Mouse (Mus musculus) intestine, embryonic 14.5 days (tissue): ENCODE measurements around the gene Ifitm10. TPM values are rescaled to one million over a fixed set of nuclear protein-coding genes. Genes with fewer than 3 reads are reported as not detected.
"Not testable (repeated sequence)": the region's sequence is repeated elsewhere in the genome, so short reads cannot be mapped to it uniquely, and the experiment has no call there.

Source experiments
- ATAC-seq: fragments of 200-750 bp; cut with Nextera tagmentation; replicated peaks from 2 replicates; pipeline ENCODE4 v1.8.0; 2017; ENCODE audit warnings: low read depth, moderate number of reproducible peaks, moderate TSS enrichment, moderate library complexity; ENCODE audit not compliant: low FRiP score, low TSS enrichment
- DNase-seq: peaks from one replicate; pipeline ENCODE4 v3.0.0-alpha.2; 2018; ENCODE audit warnings: low spot score
- H3K27ac ChIP-seq: fragments of 300-500 bp; sonication (generic); 2 replicates; pipeline ENCODE4 v1.5.1; 2014; ENCODE audit warnings: low read depth, mild to moderate bottlenecking, control low read depth
- H3K27me3 ChIP-seq: fragments of 300-500 bp; sonication (generic); replicated peaks from 2 replicates; pipeline ENCODE4 v1.6.1; 2014; ENCODE audit warnings: low read length, control low read depth; ENCODE audit not compliant: control insufficient read depth, insufficient read depth
- H3K36me3 ChIP-seq: fragments of 300-500 bp; sonication (generic); 2 replicates; pipeline ENCODE4 v1.6.1; 2014; ENCODE audit warnings: low read length, control low read depth; ENCODE audit not compliant: control insufficient read depth, insufficient read depth
- H3K4me1 ChIP-seq: fragments of 300-500 bp; sonication (generic); replicated peaks from 2 replicates; pipeline ENCODE4 v1.6.1; 2014; ENCODE audit warnings: low read length, control low read depth, mixed read lengths; ENCODE audit not compliant: control insufficient read depth, insufficient read depth
- H3K4me2 ChIP-seq: fragments of 300-500 bp; sonication (generic); 2 replicates; pipeline ENCODE4 v1.6.1; 2014; ENCODE audit warnings: low read length
- H3K4me3 ChIP-seq: fragments of 300-500 bp; sonication (generic); 2 replicates; pipeline ENCODE4 v1.5.1; 2014; ENCODE audit warnings: low read depth, low read length, control low read depth, mixed read lengths
- H3K9ac ChIP-seq: fragments of 300-500 bp; sonication (generic); 2 replicates; pipeline ENCODE4 v1.6.1; 2014; ENCODE audit warnings: mild to moderate bottlenecking, low read length
- H3K9me3 ChIP-seq: fragments of 300-500 bp; sonication (generic); 2 replicates; pipeline ENCODE4 v1.6.1; 2016; ENCODE audit warnings: low read length, control low read depth; ENCODE audit not compliant: control insufficient read depth
- WGBS: fragments of 180-500 bp; shearing (Covaris S2); extraction: QIAGEN DNeasy Blood & Tissue Kit; methylation state at CpG from one replicate; pipeline ENCODE4 v1.1.7; 2014; 5-methylcytosine and 5-hydroxymethylcytosine counted together
- polyA plus RNA-seq: library from polyadenylated mRNA; unstranded; fragments of >200 nt; fragmentation: Nextera tagmentation; extraction: Ambion mirVana; gene quantifications from 2 replicates; pipeline ENCODE4 v1.2.1, GENCODE M21; 2014

Ifitm10 gene
- polyA plus RNA-seq, 1 experiment from 2014 or later: 1.7 TPM

- not testable (repeated sequence) for H3K9ac ChIP-seq, ATAC-seq, H3K4me1 ChIP-seq, H3K4me2 ChIP-seq, H3K27me3 ChIP-seq, H3K27ac ChIP-seq, DNase-seq, H3K4me3 ChIP-seq, H3K9me3 ChIP-seq, H3K36me3 ChIP-seq
- 38% methylated on average over 9 of the region's 9 CpGs for WGBS
Observed at GRCm38 (mm10) chr7:142285910-142286612, 87.5 kb downstream of the Ifitm10 start.

GRCm38 (mm10) chr7:142285130-142285835, 88.3 kb downstream of the Ifitm10 start:
- Histone ChIP-seq H3K4me1 (0 out of 2 replicates have a peak, but pooled peaks cover 7% of the 10 kb centered on the region), H3K36me3 (no peaks in the 10 kb centered on the region), H3K4me2 (peak overlapping the region; percentile 93), H3K9ac (peak overlapping the region; percentile 82; the same call in 1 of the 2 replicates), H3K27ac (peak overlapping the region; percentile 94), H3K4me3 (peak overlapping the region; percentile 63), H3K9me3 (no peaks in the 10 kb centered on the region), H3K27me3 (no peaks in the 10 kb centered on the region)
- peak; percentile 66 for DNase-seq
- 16% methylated on average over 23 of the region's 23 CpGs for WGBS
- ATAC-seq: peak; percentile 56

- H3K27me3 ChIP-seq: no peaks in the 10 kb centered on the region
- H3K4me3 ChIP-seq: peak overlapping the region; percentile 63
- peak overlapping the region; percentile 94 for H3K27ac ChIP-seq
- H3K4me2 ChIP-seq: peak overlapping the region; percentile 93
- peak; percentile 73 for ATAC-seq
- peak overlapping the region; percentile 82 for H3K9ac ChIP-seq
- no peaks in the 10 kb centered on the region for H3K9me3 ChIP-seq
- DNase-seq: peak; percentile 99
- H3K36me3 ChIP-seq: no peaks in the 10 kb centered on the region
- 0 out of 2 replicates have a peak, but pooled peaks cover 7% of the 10 kb centered on the region for H3K4me1 ChIP-seq
- under 1% methylated on average over 19 of the region's 19 CpGs for WGBS
Observed at GRCm38 (mm10) chr7:142284615-142285080, 88.9 kb downstream of the Ifitm10 start.

GRCm38 (mm10) chr7:142284023-142284591, 89.4 kb downstream of the Ifitm10 start:
- no peaks in the 10 kb centered on the region for H3K27me3 ChIP-seq
- ATAC-seq (peak; percentile 79), DNase-seq (peak; percentile 89)
- H3K4me3 ChIP-seq: peak overlapping the region; percentile 63
- H3K9ac ChIP-seq: peak overlapping the region; percentile 82
- peak overlapping the region; percentile 94 for H3K27ac ChIP-seq
- 0 out of 2 replicates have a peak, but pooled peaks cover 7% of the 10 kb centered on the region for H3K4me1 ChIP-seq
- no peaks in the 10 kb centered on the region for H3K36me3 ChIP-seq
- under 1% methylated on average over 38 of the region's 38 CpGs for WGBS
- no peaks in the 10 kb centered on the region for H3K9me3 ChIP-seq
- peak overlapping the region; percentile 93 for H3K4me2 ChIP-seq

- peak overlapping the region; percentile 82; the same call in 1 of the 2 replicates for H3K9ac ChIP-seq
- 35% methylated on average over 2 of the region's 2 CpGs for WGBS
- not testable (repeated sequence) for H3K27ac ChIP-seq, H3K36me3 ChIP-seq, H3K9me3 ChIP-seq, DNase-seq, ATAC-seq, H3K27me3 ChIP-seq, H3K4me1 ChIP-seq
- peak overlapping the region; percentile 93 for H3K4me2 ChIP-seq
- H3K4me3 ChIP-seq: peak overlapping the region; percentile 63; the same call in 1 of the 2 replicates
Observed at GRCm38 (mm10) chr7:142282847-142283246, 90.7 kb downstream of the Ifitm10 start.

- H3K36me3 ChIP-seq, H3K27ac ChIP-seq, H3K4me2 ChIP-seq, H3K9me3 ChIP-seq, H3K27me3 ChIP-seq, DNase-seq, ATAC-seq, H3K9ac ChIP-seq, H3K4me3 ChIP-seq, H3K4me1 ChIP-seq: not testable (repeated sequence)
- 64% methylated on average over 1 of the region's 1 CpGs for WGBS
Observed at GRCm38 (mm10) chr7:142279291-142279690, 94.3 kb downstream of the Ifitm10 start.

GRCm38 (mm10) chr7:142278183-142278582, 95.4 kb downstream of the Ifitm10 start:
- H3K27me3 ChIP-seq, H3K4me1 ChIP-seq, H3K4me3 ChIP-seq, H3K9me3 ChIP-seq, H3K4me2 ChIP-seq, ATAC-seq, H3K9ac ChIP-seq, H3K36me3 ChIP-seq, H3K27ac ChIP-seq: not testable (repeated sequence)
- DNase-seq: peak; percentile 72
- WGBS: 0% methylated on average over 3 of the region's 3 CpGs
